Mouse (Mus musculus): Measurements from ENCODE around the gene Aph1a. TPM values are rescaled to one million over a fixed set of nuclear protein-coding genes. Genes with fewer than 3 reads are reported as not detected.
"Not testable (repeated sequence)": the region's sequence is repeated elsewhere in the genome, so short reads cannot be mapped to it uniquely, and the experiment has no call there.

Aph1a gene
- polyA plus RNA-seq, 1 experiment from 2014 or later = 34.3 TPM

DNA sequence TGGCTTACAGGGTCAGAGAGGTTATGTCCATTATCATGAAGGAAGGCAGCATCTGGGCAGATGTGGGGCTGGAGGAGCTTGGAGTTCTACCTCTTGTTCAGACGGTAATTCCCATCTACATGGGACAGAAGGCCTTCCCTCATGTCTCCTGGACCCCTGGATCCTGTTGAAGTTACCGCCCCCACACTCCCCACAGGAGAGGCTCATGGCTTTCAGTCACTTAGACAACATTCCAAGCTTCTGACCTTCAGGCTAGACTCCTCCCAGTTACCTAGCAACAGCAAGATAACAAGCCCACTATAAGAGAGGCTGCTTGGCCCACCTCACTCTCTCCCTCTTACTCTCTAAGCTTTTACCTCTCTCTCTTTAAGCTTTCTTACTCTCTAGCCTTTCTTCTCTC, 26.8 kb downstream of the Aph1a start:
- not testable (repeated sequence) for H3K36me3 ChIP-seq (ENCODE audit: control insufficient read depth, insufficient read depth, low read length); ATAC-seq (ENCODE audit: low FRiP score); DNase-seq (ENCODE audit: low spot score, missing footprints); H3K4me3 ChIP-seq (ENCODE audit: low read depth, low read length); H3K4me1 ChIP-seq (ENCODE audit: control insufficient read depth, insufficient read depth, low read length); H3K9ac ChIP-seq (ENCODE audit: low read length); H3K9me3 ChIP-seq (ENCODE audit: control insufficient read depth, low read length); H3K27me3 ChIP-seq (ENCODE audit: control insufficient read depth, insufficient read depth, low read length); H3K4me2 ChIP-seq; H3K27ac ChIP-seq (ENCODE audit: low read depth, low read length)
- WGBS = 41% methylated on average over 2 of the region's 2 CpGs

DNA sequence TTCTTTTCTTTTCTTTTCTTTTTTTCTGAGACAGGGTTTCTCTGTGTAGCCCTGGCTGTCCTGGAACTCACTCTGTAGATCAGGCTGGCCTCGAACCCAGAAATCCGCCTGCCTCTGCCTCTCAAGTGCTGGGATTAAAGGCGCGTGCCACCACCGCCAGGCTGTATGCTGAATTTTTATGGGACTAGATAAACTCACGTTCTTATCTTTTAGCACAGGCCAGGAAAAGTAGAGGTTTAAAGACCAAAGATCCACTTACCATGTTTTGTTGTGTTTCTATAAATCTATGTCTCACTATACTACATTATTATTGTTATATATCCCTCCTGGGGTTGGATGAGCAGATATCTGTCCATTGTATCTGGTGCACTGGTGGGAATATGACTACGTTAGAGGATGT, 29.7 kb downstream of the Aph1a start:
- not testable (repeated sequence) for H3K4me2 ChIP-seq; H3K27ac ChIP-seq (ENCODE audit: low read depth, low read length); H3K9me3 ChIP-seq (ENCODE audit: control insufficient read depth, low read length); H3K4me1 ChIP-seq (ENCODE audit: control insufficient read depth, insufficient read depth, low read length); H3K36me3 ChIP-seq (ENCODE audit: control insufficient read depth, insufficient read depth, low read length); H3K27me3 ChIP-seq (ENCODE audit: control insufficient read depth, insufficient read depth, low read length); H3K4me3 ChIP-seq (ENCODE audit: low read depth, low read length); H3K9ac ChIP-seq (ENCODE audit: low read length); DNase-seq (ENCODE audit: low spot score, missing footprints); ATAC-seq (ENCODE audit: low FRiP score)
- WGBS = 92% methylated on average over 7 of the region's 7 CpGs

DNA sequence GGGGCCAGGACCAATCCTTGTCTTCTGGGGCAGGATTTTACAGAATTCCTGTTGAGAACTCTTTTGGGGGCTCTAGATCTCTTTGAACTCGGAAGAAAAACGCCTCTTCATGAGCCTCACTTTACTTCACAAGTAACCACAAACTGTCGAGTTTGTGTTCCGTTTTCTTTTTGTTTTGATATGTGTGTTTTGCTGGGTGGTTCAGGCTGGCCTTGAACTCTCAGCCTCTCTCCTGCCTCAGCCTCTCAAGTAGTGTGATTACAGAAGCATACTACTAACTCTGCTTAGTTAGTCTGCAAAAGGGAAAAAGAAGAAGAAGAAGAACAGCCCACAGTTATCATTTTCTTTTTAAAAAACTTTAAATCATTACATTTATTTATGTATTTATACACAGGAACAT, 30.4 kb downstream of the Aph1a start:
- H3K4me3 ChIP-seq (ENCODE audit: low read depth, low read length) = no peak overlapping the region
- H3K27me3 ChIP-seq (ENCODE audit: control insufficient read depth, insufficient read depth, low read length) = no peaks in the 10 kb centered on the region
- DNase-seq (ENCODE audit: low spot score, missing footprints) (no peak), ATAC-seq (ENCODE audit: low FRiP score) (no peak)
- H3K9ac ChIP-seq (ENCODE audit: low read length) = no peak overlapping the region
- no peak overlapping the region for H3K27ac ChIP-seq (ENCODE audit: low read depth, low read length)
- H3K4me1 ChIP-seq (ENCODE audit: control insufficient read depth, insufficient read depth, low read length) = no peaks in the 10 kb centered on the region
- no peaks in the 10 kb centered on the region for H3K9me3 ChIP-seq (ENCODE audit: control insufficient read depth, low read length)
- 77% methylated on average over 4 of the region's 4 CpGs for WGBS
- H3K36me3 ChIP-seq (ENCODE audit: control insufficient read depth, insufficient read depth, low read length) = no peaks in the 10 kb centered on the region
- H3K4me2 ChIP-seq = no peak overlapping the region

DNA sequence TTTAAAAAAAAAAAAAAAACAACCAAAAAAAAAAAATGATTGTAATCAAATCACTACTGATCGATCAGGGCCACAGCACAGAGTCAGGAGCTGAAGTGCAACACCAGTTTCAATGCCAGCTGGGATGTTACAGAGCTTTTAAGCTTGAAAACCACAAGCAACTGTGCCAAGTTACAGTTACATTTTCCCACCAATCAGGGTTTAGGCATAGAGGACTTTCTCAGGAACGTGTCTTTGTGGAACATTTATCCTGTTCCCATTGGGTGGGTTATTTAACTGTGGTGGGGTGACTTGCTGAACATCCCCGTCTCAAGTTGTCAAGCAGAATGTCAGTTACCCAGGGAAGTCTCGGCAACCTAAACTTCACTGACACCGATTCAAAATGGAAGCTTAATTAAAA, 31.3 kb downstream of the Aph1a start:
- DNase-seq (ENCODE audit: low spot score, missing footprints) = no peak
- WGBS = 83% methylated on average over 5 of the region's 5 CpGs

GRCm38 (mm10) chr3:95928261-95928657, 34.5 kb downstream of the Aph1a start:
- Histone ChIP-seq H3K4me1 (ENCODE audit: control insufficient read depth, insufficient read depth, low read length) (peaks cover 7% of the 10 kb centered on the region; the same call in 1 of the 2 replicates), H3K4me2 (peak overlapping the region; percentile 43), H3K4me3 (ENCODE audit: low read depth, low read length) (peak overlapping the region; percentile 97), H3K27ac (ENCODE audit: low read depth, low read length) (peak overlapping the region; percentile 84), H3K36me3 (ENCODE audit: control insufficient read depth, insufficient read depth, low read length) (0 out of 2 replicates have a peak, but pooled peaks cover under 1% of the 10 kb centered on the region), H3K9me3 (ENCODE audit: control insufficient read depth, low read length) (no peaks in the 10 kb centered on the region), H3K27me3 (ENCODE audit: control insufficient read depth, insufficient read depth, low read length) (no peaks in the 10 kb centered on the region), H3K9ac (ENCODE audit: low read length) (peak overlapping the region; percentile 67)
- no peak for ATAC-seq (ENCODE audit: low FRiP score)
- 74% methylated on average over 6 of the region's 6 CpGs for WGBS
- no peak for DNase-seq (ENCODE audit: low spot score, missing footprints)

More for the DNA sequence above, 31.3 kb downstream of the Aph1a start:
- Histone ChIP-seq H3K27ac (ENCODE audit: low read depth, low read length) (no peak overlapping the region), H3K4me3 (ENCODE audit: low read depth, low read length) (no peak overlapping the region), H3K27me3 (ENCODE audit: control insufficient read depth, insufficient read depth, low read length) (no peaks in the 10 kb centered on the region), H3K4me2 (no peak overlapping the region), H3K9me3 (ENCODE audit: control insufficient read depth, low read length) (no peaks in the 10 kb centered on the region), H3K4me1 (ENCODE audit: control insufficient read depth, insufficient read depth, low read length) (no peaks in the 10 kb centered on the region), H3K9ac (ENCODE audit: low read length) (no peak overlapping the region), H3K36me3 (ENCODE audit: control insufficient read depth, insufficient read depth, low read length) (no peaks in the 10 kb centered on the region)
- ATAC-seq (ENCODE audit: low FRiP score) = no peak

DNA sequence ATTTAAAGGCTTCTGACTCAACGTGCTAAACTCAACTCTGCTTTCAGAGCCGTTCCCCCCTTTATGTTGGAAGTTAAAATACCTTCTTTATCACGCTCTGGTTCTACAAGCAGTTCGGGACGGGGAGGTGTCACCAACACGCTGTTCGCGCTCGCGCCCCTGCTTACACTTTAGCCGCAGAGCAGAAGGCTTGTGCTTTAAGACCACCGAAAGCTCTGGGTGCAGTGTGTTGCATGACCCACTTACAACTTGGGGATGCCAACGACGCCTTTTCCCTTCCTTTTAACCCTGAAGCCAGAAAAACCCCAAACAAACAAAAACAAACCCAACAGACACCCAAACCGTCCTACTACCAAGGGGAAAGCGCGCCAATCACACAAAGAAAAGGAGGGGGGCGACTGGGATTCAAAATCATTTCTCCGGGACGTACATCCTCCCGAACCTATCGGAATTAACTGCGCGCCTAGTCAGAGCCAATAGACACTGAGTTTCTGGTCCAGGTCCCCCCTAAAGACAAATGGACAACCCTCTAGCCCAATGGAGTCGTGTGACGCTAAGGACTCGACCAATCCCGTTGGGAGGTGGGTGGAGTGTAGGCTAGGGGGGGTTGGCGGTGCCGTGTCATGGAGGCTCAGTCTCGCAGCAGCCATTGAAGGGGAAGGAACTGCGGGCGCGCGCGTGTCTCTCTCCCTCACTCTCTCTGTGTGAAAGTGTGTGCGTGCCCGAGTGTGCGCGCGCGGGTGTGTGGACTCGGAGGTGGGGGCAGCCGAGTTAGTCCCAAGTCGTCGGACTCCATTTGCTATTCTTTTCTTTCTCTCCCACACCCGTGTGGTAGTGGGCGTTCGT, 35.1 kb downstream of the Aph1a start, which contains the start of gene Anp32e:
TSS of gene Anp32e (plus strand) at position 589 of the 846 bp plus-strand sequence.
- Histone ChIP-seq H3K27ac (ENCODE audit: low read depth, low read length) (peak within 1 kb of the TSS; percentile 84), H3K4me3 (ENCODE audit: low read depth, low read length) (peak within 1 kb of the TSS; percentile 97), H3K4me1 (ENCODE audit: control insufficient read depth, insufficient read depth, low read length) (peaks cover 7% of the 10 kb centered on the region; the same call in 1 of the 2 replicates), H3K27me3 (ENCODE audit: control insufficient read depth, insufficient read depth, low read length) (no peaks in the 10 kb centered on the region), H3K9ac (ENCODE audit: low read length) (peak within 1 kb of the TSS; percentile 96), H3K36me3 (ENCODE audit: control insufficient read depth, insufficient read depth, low read length) (peaks cover 7% of the 10 kb centered on the region), H3K9me3 (ENCODE audit: control insufficient read depth, low read length) (no peaks in the 10 kb centered on the region), H3K4me2 (peak within 1 kb of the TSS; percentile 55)
- under 1% methylated on average over 49 of the region's 49 CpGs for WGBS
- peak; percentile 99 for DNase-seq (ENCODE audit: low spot score, missing footprints)
- ATAC-seq (ENCODE audit: low FRiP score) = peak; percentile 100

DNA sequence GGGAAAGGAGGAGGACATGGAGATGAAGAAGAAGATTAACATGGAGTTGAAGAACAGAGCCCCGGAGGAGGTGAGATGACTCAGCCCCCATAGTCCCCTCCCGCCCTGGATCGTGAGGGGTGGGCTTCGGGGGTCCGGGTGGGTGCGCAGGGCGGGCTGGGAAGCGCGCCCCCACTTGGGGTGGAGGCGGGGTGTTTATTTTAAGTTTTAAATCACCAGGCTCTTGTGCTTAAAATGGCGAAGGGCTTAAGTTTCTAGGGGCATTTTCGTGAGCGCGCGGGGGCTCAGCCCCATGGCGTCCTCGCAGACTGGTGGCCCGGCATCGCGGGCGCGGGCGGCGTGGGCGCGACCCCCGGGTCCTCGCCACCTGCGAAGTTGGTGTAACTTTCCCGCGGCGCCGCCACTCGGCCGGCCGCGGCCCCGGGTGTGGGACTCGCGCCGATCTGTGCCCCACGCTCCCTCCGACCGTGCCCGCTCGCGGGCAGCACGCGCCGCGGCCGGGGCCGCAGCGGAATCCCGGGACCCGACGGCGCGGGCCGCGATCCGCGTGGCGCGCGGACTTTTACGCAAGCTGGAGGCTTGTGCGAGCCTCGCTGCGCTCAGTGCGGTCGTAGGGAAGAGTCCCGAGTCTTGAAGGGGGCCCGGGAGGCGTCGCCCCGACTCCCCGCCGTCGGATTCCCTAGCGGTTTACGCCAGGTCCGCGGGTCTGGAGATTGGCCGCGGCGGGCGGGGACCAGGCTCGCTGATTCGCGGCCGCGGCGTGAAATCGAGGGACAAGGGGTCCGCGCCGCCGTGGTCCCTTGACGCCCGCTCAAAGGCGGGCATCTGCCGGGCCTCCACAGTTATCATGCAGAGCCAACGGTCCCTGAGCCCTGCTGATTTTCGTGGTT, 36.1 kb downstream of the Aph1a start:
- Histone ChIP-seq H3K27me3 (ENCODE audit: control insufficient read depth, insufficient read depth, low read length) (no peaks in the 10 kb centered on the region), H3K4me3 (ENCODE audit: low read depth, low read length) (peak overlapping the region; percentile 97), H3K27ac (ENCODE audit: low read depth, low read length) (peak overlapping the region; percentile 72), H3K9ac (ENCODE audit: low read length) (peak overlapping the region; percentile 96), H3K36me3 (ENCODE audit: control insufficient read depth, insufficient read depth, low read length) (peaks cover 12% of the 10 kb centered on the region), H3K9me3 (ENCODE audit: control insufficient read depth, low read length) (no peaks in the 10 kb centered on the region), H3K4me2 (peak overlapping the region; percentile 55), H3K4me1 (ENCODE audit: control insufficient read depth, insufficient read depth, low read length) (peaks cover 7% of the 10 kb centered on the region; the same call in 1 of the 2 replicates)
- peak; percentile 59 for ATAC-seq (ENCODE audit: low FRiP score)
- under 1% methylated on average over 88 of the region's 105 CpGs for WGBS
- DNase-seq (ENCODE audit: low spot score, missing footprints) = peak; percentile 96

GRCm38 (mm10) chr3:95930471-95930789, 36.7 kb downstream of the Aph1a start:
- peak overlapping the region; percentile 72 for H3K27ac ChIP-seq (ENCODE audit: low read depth, low read length)
- ATAC-seq (ENCODE audit: low FRiP score) (no peak), DNase-seq (ENCODE audit: low spot score, missing footprints) (no peak)
- no peaks in the 10 kb centered on the region for H3K9me3 ChIP-seq (ENCODE audit: control insufficient read depth, low read length)
- peaks cover 15% of the 10 kb centered on the region for H3K36me3 ChIP-seq (ENCODE audit: control insufficient read depth, insufficient read depth, low read length)
- H3K27me3 ChIP-seq (ENCODE audit: control insufficient read depth, insufficient read depth, low read length) = no peaks in the 10 kb centered on the region
- peak overlapping the region; percentile 97 for H3K4me3 ChIP-seq (ENCODE audit: low read depth, low read length)
- peaks cover 7% of the 10 kb centered on the region; the same call in 1 of the 2 replicates for H3K4me1 ChIP-seq (ENCODE audit: control insufficient read depth, insufficient read depth, low read length)
- H3K9ac ChIP-seq (ENCODE audit: low read length) = peak overlapping the region; percentile 96
- H3K4me2 ChIP-seq = peak overlapping the region; percentile 55
- 6% methylated on average over 5 of the region's 5 CpGs for WGBS

Data from midbrain, embryonic 11.5 days (tissue).